In genomic region chrX:73003110-73003509, GRCm38 (mm10) we compare ENCODE assay signal across 21 mouse cellular contexts. TPM values are rescaled to one million over a fixed set of nuclear protein-coding genes. Genes with fewer than 3 reads are reported as not detected.
"Had no signal": no experiment of that assay in that cellular context is flagged by ENCODE, and none has a peak within 500 bp of the region (broad histone marks: within the 10 kb centered on the region; RNA-seq: fewer than 3 reads in every experiment).

No protein-coding gene starts in this region.

- H3K36me3 ChIP-seq: midbrain, embryonic 10.5 days; midbrain, embryonic 12.5 days; neural tube, embryonic 13.5 days; neural tube, embryonic 15.5 days; stomach, embryonic 15.5 days had no signal

- H3K4me1 ChIP-seq: midbrain, embryonic 10.5 days; midbrain, embryonic 12.5 days; neural tube, embryonic 13.5 days; neural tube, embryonic 15.5 days; stomach, embryonic 15.5 days had no signal

- H3K9ac ChIP-seq: lung, embryonic 14.5 days; midbrain, embryonic 12.5 days; neural tube, embryonic 13.5 days; neural tube, embryonic 15.5 days; stomach, embryonic 15.5 days had no signal

- H3K27me3 ChIP-seq: midbrain, embryonic 12.5 days; neural tube, embryonic 13.5 days; neural tube, embryonic 15.5 days; stomach, embryonic 15.5 days had no signal

- H3K9me3 ChIP-seq: midbrain, embryonic 10.5 days; midbrain, embryonic 12.5 days; neural tube, embryonic 13.5 days; neural tube, embryonic 15.5 days; stomach, embryonic 15.5 days had no signal

- H3K4me2 ChIP-seq: lung, embryonic 14.5 days; midbrain, embryonic 12.5 days; neural tube, embryonic 13.5 days; neural tube, embryonic 15.5 days; stomach, embryonic 15.5 days had no signal

- H3K27ac ChIP-seq: midbrain, embryonic 10.5 days; midbrain, embryonic 12.5 days; neural tube, embryonic 13.5 days; neural tube, embryonic 15.5 days; stomach, embryonic 15.5 days; stomach, postnatal 0 days had no signal

- ATAC-seq: midbrain, embryonic 16.5 days had no signal

- DNase-seq: lung, embryonic 14.5 days; lung, postnatal 10 days; lung, postnatal 4 days; midbrain, embryonic 14.5 days; right cerebral cortex, postnatal 14 days; thymus, adult 2 months; thymus, postnatal 36 days had no signal

- H3K4me3 ChIP-seq: midbrain, embryonic 10.5 days; midbrain, embryonic 12.5 days; myocyte; neural tube, embryonic 13.5 days; neural tube, embryonic 15.5 days; stomach, embryonic 15.5 days had no signal

RNA-seq across cellular contexts. Expression of gene Zfp185, which starts 16.0 kb away (rescaled TPM):
- total RNA-seq: megakaryocyte, adult 5-6 weeks; megakaryocyte-erythroid progenitor cell, adult 5-6 weeks had no signal
- polyA plus RNA-seq: myocyte had no signal

RNA-seq across cellular contexts. Expression of gene Pnma5, which starts 33.8 kb away (rescaled TPM):
- total RNA-seq: liver, adult 2 months; megakaryocyte, adult 5-6 weeks; megakaryocyte-erythroid progenitor cell, adult 5-6 weeks had no signal
- polyA plus RNA-seq: liver, adult 2 months; lung, embryonic 14.5 days; lung, embryonic 16.5 days; midbrain, embryonic 10.5 days; midbrain, embryonic 14.5 days; neural tube, embryonic 11.5 days; neural tube, embryonic 13.5 days; spleen, adult 2 months; thymus, adult 2 months had no signal
